Mouse (Mus musculus): ENCODE data around the gene Gm28434. TPM values are rescaled to one million over a fixed set of nuclear protein-coding genes. Genes with fewer than 3 reads are reported as not detected.

The Gm28434 gene
- polyA plus RNA-seq (2015; fragmentation: Nextera tagmentation; extraction: Ambion mirVana), result not detected in 2 replicates

DNA sequence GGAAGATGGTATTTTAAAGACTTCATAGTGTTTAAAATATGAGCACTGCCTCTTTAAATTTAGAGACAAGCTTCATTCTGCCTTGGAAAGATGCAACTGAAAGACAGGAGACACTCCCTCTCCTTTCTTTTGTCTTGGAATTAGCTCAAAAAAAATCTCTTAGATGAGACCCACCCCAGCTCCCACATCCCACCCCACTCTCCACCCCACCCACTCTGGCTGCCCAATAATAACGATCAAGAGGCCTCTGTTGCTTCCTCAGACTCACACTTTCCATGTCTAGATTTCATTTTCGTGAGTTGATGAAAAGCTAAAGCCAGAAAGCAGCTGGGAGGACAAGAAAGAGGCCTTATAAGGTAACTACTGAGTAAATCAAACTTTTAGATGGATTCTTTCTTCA, at the start of gene Gm28434, which contains the start of gene 2310003L06Rik:
Gm28434 (plus strand) TSS at position 317 of the 400 bp plus-strand sequence.
2310003L06Rik (plus strand) TSS at position 259 of the 400 bp plus-strand sequence.
- H3K4me1 ChIP-seq (ENCODE audit: insufficient read depth, low read length), result no peaks in the 10 kb centered on the region
- ATAC-seq (ENCODE audit: low FRiP score, low TSS enrichment), result no peak
- no peak within 1 kb of the TSS for H3K4me2 ChIP-seq (replicated peaks; ENCODE audit: low read depth, low read length)
- H3K36me3 ChIP-seq (ENCODE audit: insufficient read depth, low read length), result no peaks in the 10 kb centered on the region
- H3K27ac ChIP-seq (ENCODE audit: low read length), result no peak within 1 kb of the TSS
- H3K27me3 ChIP-seq (ENCODE audit: insufficient read depth, low read length), result no peaks in the 10 kb centered on the region
- H3K9me3 ChIP-seq (ENCODE audit: low read length), result no peaks in the 10 kb centered on the region
- WGBS, result 52% methylated on average over 2 of the region's 2 CpGs
- no peak within 1 kb of the TSS for H3K4me3 ChIP-seq (ENCODE audit: low read length)
- H3K9ac ChIP-seq (replicated peaks; ENCODE audit: low read length), result no peak within 1 kb of the TSS

DNA sequence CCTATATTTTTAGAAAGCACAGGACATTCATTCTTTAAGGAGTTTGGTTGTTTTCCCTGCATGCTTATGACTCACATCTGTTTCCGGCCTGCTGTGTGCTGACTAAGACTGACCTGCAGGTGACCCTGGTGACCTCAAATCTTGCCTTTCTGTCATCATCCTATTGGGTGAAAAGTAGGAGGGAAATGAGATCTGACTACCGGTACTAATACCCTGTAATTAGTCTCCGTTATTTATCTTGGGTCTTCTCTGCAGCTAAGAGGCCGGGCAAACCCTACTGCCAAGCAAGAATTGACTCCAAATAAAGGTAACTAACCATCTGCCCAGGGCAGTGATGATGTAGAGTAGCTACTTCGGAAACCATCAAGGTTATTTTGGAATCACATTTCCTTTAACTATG, 43.9 kb upstream of the Gm28434 start, which contains the start of gene Csn3:
Csn3 (plus strand) TSS at position 208 of the 400 bp plus-strand sequence.
- Histone ChIP-seq H3K9ac (replicated peaks; ENCODE audit: low read length) (no peak within 1 kb of the TSS), H3K4me1 (ENCODE audit: insufficient read depth, low read length) (no peaks in the 10 kb centered on the region), H3K4me3 (ENCODE audit: low read length) (no peak within 1 kb of the TSS), H3K27me3 (ENCODE audit: insufficient read depth, low read length) (no peaks in the 10 kb centered on the region), H3K27ac (ENCODE audit: low read length) (no peak within 1 kb of the TSS), H3K9me3 (ENCODE audit: low read length) (no peaks in the 10 kb centered on the region), H3K4me2 (replicated peaks; ENCODE audit: low read depth, low read length) (no peak within 1 kb of the TSS), H3K36me3 (ENCODE audit: insufficient read depth, low read length) (no peaks in the 10 kb centered on the region)
- 28% methylated on average over 5 of the region's 5 CpGs for WGBS
- no peak for ATAC-seq (ENCODE audit: low FRiP score, low TSS enrichment)

DNA sequence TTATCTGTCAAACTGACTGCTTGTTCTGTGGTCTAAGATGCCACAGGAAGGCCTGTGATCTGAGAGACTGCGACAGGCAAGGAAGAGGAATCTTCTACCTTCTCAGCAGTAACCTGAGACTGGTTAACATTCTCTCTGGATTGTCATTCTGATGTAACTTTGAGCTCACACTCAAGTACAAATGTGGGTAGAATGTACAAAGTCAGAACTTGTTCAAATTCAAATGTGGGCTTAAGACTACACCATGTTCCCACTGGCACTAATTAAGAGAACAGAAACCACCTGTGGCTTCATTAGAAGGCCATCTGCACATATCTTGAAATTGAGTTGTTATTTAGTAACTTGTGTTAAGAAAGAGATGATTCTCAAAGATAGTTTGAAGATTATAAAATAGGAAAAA, 37.7 kb upstream of the Gm28434 start:
- no peak for ATAC-seq (ENCODE audit: low FRiP score, low TSS enrichment)
- H3K4me2 ChIP-seq (replicated peaks; ENCODE audit: low read depth, low read length), result no peak overlapping the region
- no peaks in the 10 kb centered on the region for H3K36me3 ChIP-seq (ENCODE audit: insufficient read depth, low read length)
- H3K27ac ChIP-seq (ENCODE audit: low read length), result no peak overlapping the region
- WGBS, result 69% methylated on average over 1 of the region's 1 CpGs
- H3K4me1 ChIP-seq (ENCODE audit: insufficient read depth, low read length), result no peaks in the 10 kb centered on the region
- no peak overlapping the region for H3K9ac ChIP-seq (replicated peaks; ENCODE audit: low read length)
- no peak overlapping the region for H3K4me3 ChIP-seq (ENCODE audit: low read length)
- no peaks in the 10 kb centered on the region for H3K9me3 ChIP-seq (ENCODE audit: low read length)
- H3K27me3 ChIP-seq (ENCODE audit: insufficient read depth, low read length), result no peaks in the 10 kb centered on the region

DNA sequence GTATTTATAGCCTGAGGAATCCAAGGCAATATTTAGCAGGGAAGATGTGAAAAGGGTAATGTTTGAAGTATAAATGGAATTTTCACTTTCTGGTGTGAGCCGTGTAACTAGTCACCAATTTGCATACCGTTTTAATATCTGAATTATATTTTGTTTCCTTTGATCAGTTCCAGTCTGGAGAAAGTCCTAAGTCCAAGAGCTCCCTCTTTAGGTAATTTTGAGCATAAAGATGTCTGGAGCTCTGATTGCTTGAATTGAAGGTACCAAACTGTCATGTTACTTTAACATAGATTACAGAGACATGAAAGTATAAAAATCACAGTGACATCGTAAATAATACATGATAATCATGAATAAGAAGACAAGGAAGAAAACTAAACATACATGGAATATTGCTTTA, 28.6 kb upstream of the Gm28434 start:
- no peaks in the 10 kb centered on the region for H3K36me3 ChIP-seq (ENCODE audit: insufficient read depth, low read length)
- H3K27me3 ChIP-seq (ENCODE audit: insufficient read depth, low read length), result no peaks in the 10 kb centered on the region
- H3K27ac ChIP-seq (ENCODE audit: low read length), result no peak overlapping the region
- H3K9ac ChIP-seq (replicated peaks; ENCODE audit: low read length), result no peak overlapping the region
- 46% methylated on average over 3 of the region's 3 CpGs for WGBS
- no peak for ATAC-seq (ENCODE audit: low FRiP score, low TSS enrichment)
- H3K9me3 ChIP-seq (ENCODE audit: low read length), result no peaks in the 10 kb centered on the region
- H3K4me3 ChIP-seq (ENCODE audit: low read length), result no peak overlapping the region
- H3K4me1 ChIP-seq (ENCODE audit: insufficient read depth, low read length), result no peaks in the 10 kb centered on the region
- no peak overlapping the region for H3K4me2 ChIP-seq (replicated peaks; ENCODE audit: low read depth, low read length)

DNA sequence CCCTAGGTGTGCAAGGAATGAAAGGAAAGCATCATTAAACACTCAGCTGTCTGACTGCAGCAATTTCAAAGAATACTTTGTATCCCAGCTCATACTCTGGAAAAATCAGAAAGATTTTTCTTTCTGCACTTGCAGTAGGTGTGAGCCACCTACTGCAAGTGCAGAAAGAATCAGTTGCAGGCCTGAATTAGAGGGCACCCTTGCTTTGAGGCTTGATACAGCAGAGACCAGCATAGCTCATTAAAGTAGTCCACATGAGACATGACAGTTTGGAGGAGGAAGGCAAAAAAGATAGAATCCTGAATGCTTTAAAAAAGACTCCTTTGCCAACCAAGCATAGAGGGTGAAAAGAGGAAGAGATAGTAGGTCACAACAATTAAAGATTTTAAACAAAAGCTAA, 26.8 kb upstream of the Gm28434 start:
- H3K27ac ChIP-seq (ENCODE audit: low read length), result no peak overlapping the region
- ATAC-seq (ENCODE audit: low FRiP score, low TSS enrichment), result no peak
- H3K9ac ChIP-seq (replicated peaks; ENCODE audit: low read length), result no peak overlapping the region
- H3K4me1 ChIP-seq (ENCODE audit: insufficient read depth, low read length), result no peaks in the 10 kb centered on the region
- H3K4me2 ChIP-seq (replicated peaks; ENCODE audit: low read depth, low read length), result no peak overlapping the region
- H3K27me3 ChIP-seq (ENCODE audit: insufficient read depth, low read length), result no peaks in the 10 kb centered on the region
- no peaks in the 10 kb centered on the region for H3K9me3 ChIP-seq (ENCODE audit: low read length)
- no peaks in the 10 kb centered on the region for H3K36me3 ChIP-seq (ENCODE audit: insufficient read depth, low read length)
- H3K4me3 ChIP-seq (ENCODE audit: low read length), result no peak overlapping the region

DNA sequence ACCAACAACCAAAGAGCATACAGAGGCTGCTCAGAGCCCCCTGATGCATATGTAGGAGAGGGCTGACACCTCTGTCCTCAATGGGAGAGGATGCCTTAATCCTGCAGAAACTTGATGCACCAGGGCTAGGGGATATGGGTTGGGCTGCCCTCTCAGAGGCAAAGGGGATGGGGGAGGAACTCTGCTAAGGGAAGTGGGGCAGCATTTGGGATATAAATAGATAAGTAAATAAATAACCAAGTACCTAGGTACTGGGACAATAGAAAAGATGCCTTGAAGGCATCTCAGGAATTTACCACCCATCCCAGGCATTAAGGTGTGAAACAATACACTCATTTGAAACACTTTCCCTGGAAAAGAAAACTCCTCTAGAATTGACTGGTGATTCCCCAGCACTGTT, 17.5 kb upstream of the Gm28434 start:
- H3K4me1 ChIP-seq (ENCODE audit: insufficient read depth, low read length), result no peaks in the 10 kb centered on the region

DNA sequence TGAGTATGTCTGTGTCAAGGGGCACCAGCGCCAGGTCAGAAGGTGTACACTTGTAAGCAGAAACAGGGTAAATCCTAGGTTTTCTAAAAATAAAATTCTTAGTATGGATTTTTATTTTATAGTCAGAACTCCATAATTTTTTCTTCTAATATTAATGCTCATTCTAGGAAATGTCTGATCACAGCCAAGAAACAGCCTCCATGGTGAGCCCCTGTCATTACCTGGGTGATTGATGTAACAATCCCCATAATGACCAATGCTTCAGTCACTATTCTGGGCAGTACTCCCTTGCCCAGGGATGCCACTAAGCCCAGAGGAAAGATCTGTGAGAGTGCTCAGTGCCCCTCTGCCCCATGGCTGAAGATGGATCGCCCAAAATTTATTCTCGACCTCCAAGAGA, 9.8 kb downstream of the Gm28434 start, which contains the start of gene Cabs1:
Cabs1 (plus strand) TSS at position 301 of the 400 bp plus-strand sequence.
- Histone ChIP-seq H3K4me2 (replicated peaks; ENCODE audit: low read depth, low read length) (no peak within 1 kb of the TSS), H3K9me3 (ENCODE audit: low read length) (no peaks in the 10 kb centered on the region), H3K9ac (replicated peaks; ENCODE audit: low read length) (no peak within 1 kb of the TSS), H3K27me3 (ENCODE audit: insufficient read depth, low read length) (no peaks in the 10 kb centered on the region), H3K27ac (ENCODE audit: low read length) (no peak within 1 kb of the TSS), H3K36me3 (ENCODE audit: insufficient read depth, low read length) (no peaks in the 10 kb centered on the region), H3K4me3 (ENCODE audit: low read length) (no peak within 1 kb of the TSS), H3K4me1 (ENCODE audit: insufficient read depth, low read length) (no peaks in the 10 kb centered on the region)
- no peak for ATAC-seq (ENCODE audit: low FRiP score, low TSS enrichment)
- WGBS, result 82% methylated on average over 3 of the region's 3 CpGs

More for the DNA sequence above, 17.5 kb upstream of the Gm28434 start:
- Histone ChIP-seq H3K27ac (ENCODE audit: low read length) (no peak overlapping the region), H3K4me3 (ENCODE audit: low read length) (no peak overlapping the region), H3K27me3 (ENCODE audit: insufficient read depth, low read length) (no peaks in the 10 kb centered on the region), H3K4me2 (replicated peaks; ENCODE audit: low read depth, low read length) (no peak overlapping the region), H3K9ac (replicated peaks; ENCODE audit: low read length) (no peak overlapping the region), H3K9me3 (ENCODE audit: low read length) (no peaks in the 10 kb centered on the region), H3K36me3 (ENCODE audit: insufficient read depth, low read length) (no peaks in the 10 kb centered on the region)
- ATAC-seq (ENCODE audit: low FRiP score, low TSS enrichment), result no peak

DNA sequence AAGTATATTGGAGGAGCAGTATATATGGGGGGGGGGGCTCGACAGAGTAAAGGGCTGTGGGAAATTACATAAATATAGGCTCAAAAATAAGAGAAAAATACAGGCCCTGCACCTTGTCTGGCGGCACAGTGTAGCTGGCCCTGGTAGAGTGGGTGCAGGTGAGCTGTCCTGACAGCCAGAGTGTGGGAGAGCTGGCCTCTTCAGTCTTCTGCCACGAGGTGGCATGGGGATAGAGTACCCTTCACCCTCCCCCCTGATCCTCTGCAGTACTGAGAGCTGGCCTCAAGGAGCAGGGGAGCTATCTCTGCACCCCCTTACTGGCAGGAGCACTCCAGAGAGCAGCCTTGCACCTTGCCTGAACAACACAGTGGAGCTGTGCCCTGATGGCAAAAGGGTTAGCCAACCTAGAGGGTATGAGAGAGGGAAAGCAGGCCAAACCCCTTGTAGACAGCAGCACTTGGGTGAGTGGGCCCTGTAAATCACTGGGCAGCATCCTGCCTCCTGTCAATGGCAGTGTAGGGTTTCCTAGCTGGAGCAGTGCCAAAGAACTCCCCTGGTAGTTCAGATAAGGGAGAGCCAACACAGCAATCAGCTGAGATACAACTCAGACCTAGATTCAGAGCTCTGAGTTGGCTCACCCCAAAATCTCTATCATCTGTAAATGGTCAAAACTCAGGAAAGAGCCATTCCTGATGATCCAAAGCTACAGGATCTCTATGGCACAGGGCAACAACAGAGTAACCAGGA, 13.3 kb downstream of the Gm28434 start:
- WGBS, result 65% methylated on average over 3 of the region's 3 CpGs
- ATAC-seq (ENCODE audit: low FRiP score, low TSS enrichment), result peak; percentile 70; the same call in 1 of the 2 replicates

DNA sequence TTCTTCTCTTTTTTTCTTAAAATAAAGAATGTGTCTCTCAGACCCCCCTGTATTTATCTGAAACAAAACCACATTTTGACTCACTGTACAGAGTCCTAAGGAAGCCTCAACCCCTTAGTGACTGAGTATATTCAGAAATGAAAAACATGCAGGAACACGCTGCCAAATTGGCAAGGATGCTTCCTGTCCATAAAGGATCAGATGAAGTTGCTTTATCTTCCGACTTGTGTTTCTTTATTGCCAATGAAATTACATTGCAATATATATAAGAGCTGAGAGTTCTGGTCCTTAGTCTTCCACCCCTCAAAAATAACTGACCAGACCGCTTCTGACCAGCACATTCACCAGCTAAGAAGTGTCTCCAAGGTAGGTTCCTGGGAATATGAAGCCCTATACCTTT, 32.9 kb downstream of the Gm28434 start, which contains the start of gene Smr3a:
Smr3a (plus strand) TSS at position 301 of the 400 bp plus-strand sequence.
- Histone ChIP-seq H3K9me3 (ENCODE audit: low read length) (no peaks in the 10 kb centered on the region), H3K4me1 (ENCODE audit: insufficient read depth, low read length) (no peaks in the 10 kb centered on the region), H3K4me2 (replicated peaks; ENCODE audit: low read depth, low read length) (no peak within 1 kb of the TSS), H3K4me3 (ENCODE audit: low read length) (no peak within 1 kb of the TSS), H3K27me3 (ENCODE audit: insufficient read depth, low read length) (no peaks in the 10 kb centered on the region), H3K9ac (replicated peaks; ENCODE audit: low read length) (no peak within 1 kb of the TSS), H3K27ac (ENCODE audit: low read length) (no peak within 1 kb of the TSS), H3K36me3 (ENCODE audit: insufficient read depth, low read length) (no peaks in the 10 kb centered on the region)
- WGBS, result 87% methylated on average over 3 of the region's 3 CpGs
- ATAC-seq (ENCODE audit: low FRiP score, low TSS enrichment), result no peak

More for the DNA sequence above, 13.3 kb downstream of the Gm28434 start:
- Histone ChIP-seq H3K9ac (replicated peaks; ENCODE audit: low read length) (no peak overlapping the region), H3K4me3 (ENCODE audit: low read length) (no peak overlapping the region), H3K36me3 (ENCODE audit: insufficient read depth, low read length) (no peaks in the 10 kb centered on the region), H3K4me2 (replicated peaks; ENCODE audit: low read depth, low read length) (no peak overlapping the region), H3K27me3 (ENCODE audit: insufficient read depth, low read length) (no peaks in the 10 kb centered on the region), H3K27ac (ENCODE audit: low read length) (no peak overlapping the region), H3K9me3 (ENCODE audit: low read length) (no peaks in the 10 kb centered on the region), H3K4me1 (ENCODE audit: insufficient read depth, low read length) (no peaks in the 10 kb centered on the region)

DNA sequence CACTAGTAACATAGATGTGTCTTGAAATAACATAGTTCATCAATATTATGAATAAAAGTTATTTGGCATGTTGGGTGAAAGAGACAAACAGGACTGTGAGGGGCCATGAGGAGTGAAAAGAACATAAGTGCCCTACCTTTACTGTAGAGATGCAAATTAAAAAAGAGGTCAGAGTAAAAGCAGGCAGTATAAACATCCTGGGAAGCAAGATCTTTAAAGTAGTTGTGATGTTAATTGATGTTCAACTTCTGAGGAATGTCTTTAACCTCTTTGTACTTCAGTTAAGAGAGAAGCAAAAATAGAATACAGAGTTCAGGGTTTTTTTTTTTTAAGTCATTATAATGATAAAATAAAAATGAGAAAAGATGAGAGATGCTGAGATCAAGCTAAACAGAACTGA, 35.9 kb downstream of the Gm28434 start:
- no peaks in the 10 kb centered on the region for H3K4me1 ChIP-seq (ENCODE audit: insufficient read depth, low read length)
- no peaks in the 10 kb centered on the region for H3K9me3 ChIP-seq (ENCODE audit: low read length)
- no peak overlapping the region for H3K9ac ChIP-seq (replicated peaks; ENCODE audit: low read length)
- H3K36me3 ChIP-seq (ENCODE audit: insufficient read depth, low read length), result no peaks in the 10 kb centered on the region
- no peaks in the 10 kb centered on the region for H3K27me3 ChIP-seq (ENCODE audit: insufficient read depth, low read length)
- no peak overlapping the region for H3K4me3 ChIP-seq (ENCODE audit: low read length)
- H3K27ac ChIP-seq (ENCODE audit: low read length), result no peak overlapping the region
- ATAC-seq (ENCODE audit: low FRiP score, low TSS enrichment), result no peak
- no peak overlapping the region for H3K4me2 ChIP-seq (replicated peaks; ENCODE audit: low read depth, low read length)
